Mouse (Mus musculus): ENCODE results near the gene Ifrd2. TPM values are rescaled to one million over a fixed set of nuclear protein-coding genes. Genes with fewer than 3 reads are reported as not detected.

Gene Ifrd2
- polyA plus RNA-seq, 1 experiment from 2014 or later: 19.1 TPM

GRCm38 (mm10) chr9:107607036-107607435 lies 19.6 kb downstream of the Ifrd2 start:
- ATAC-seq (no peak), DNase-seq (ENCODE audit: low read depth, low spot score) (no peak)
- no peak for TF ChIP-seq CTCF (IDR thresholded peaks at IDR 0.05)
- POLR2A ChIA-PET: no interaction called here
- in situ Hi-C loops (cut with MboI; ENCODE audit: low pct_unique_long_range_greater_than_20kb): loop anchor here (5.0 kb wide), 2 partner anchors 35 to 70 kb away; partner anchors contain the start of gene Gnat1
- no peaks in the 10 kb centered on the region for H3K27me3 ChIP-seq
- CTCF ChIA-PET: interaction anchor here (8.4 kb wide), 1 partner anchor 35 kb away, joined by 91 read pairs; no protein-coding TSS in a partner anchor

- CTCF ChIA-PET: interaction anchor here (8.4 kb wide), 1 partner anchor 35 kb away, joined by 91 read pairs; no protein-coding TSS in a partner anchor
These were observed 20.3 kb downstream of the Ifrd2 start for GRCm38 (mm10) chr9:107607653-107608245.

DNA sequence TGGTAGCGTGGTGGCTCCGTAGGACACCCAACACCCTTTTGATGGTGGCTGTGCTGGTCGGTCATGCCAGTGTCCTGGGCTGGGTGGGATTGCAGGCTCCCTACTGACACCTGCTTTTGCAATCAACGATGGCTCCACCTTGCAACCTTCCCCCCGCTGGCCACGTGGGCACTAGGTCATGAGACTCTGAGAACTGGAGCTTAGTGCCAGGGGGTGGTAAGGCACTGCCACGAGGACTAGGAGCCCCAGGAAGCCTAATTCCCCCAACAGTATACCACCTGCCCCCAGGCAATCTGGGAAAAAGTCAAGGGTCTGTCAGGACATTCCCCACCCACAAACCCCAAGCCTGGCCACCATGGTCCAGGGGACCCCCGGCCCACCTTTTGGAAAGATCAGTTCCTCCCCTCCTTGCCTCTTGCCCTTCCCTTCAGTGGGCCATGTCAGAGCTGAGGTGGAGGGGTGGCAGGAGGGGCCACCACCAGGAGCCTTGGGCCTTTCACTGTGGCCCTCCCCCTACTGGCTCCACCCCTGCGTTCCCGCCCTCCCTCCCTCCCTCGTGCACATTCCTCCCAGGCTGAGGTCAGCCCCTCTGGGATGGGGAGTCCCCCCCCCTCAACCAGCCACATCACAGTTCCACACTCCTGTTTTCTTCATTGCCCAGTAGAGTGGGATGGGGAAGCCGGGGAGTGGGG lies 21.4 kb downstream of the Ifrd2 start, which contains the start of gene Sema3b:
Gene Sema3b (minus strand): TSS at position 489 of the 692 bp plus-strand sequence.
- no peaks in the 10 kb centered on the region for H3K27me3 ChIP-seq
- TF ChIP-seq CTCF (IDR thresholded peaks at IDR 0.05): no peak
- ChIA-PET CTCF (interaction anchor here (1.3 to 8.4 kb wide), 2 partner anchors 33 to 129 kb away, joined by 4 to 91 read pairs; no protein-coding TSS in a partner anchor), POLR2A (interaction anchor here (0.6 to 0.9 kb wide), 3 partner anchors 22 to 791 kb away, joined by 3 read pairs; no protein-coding TSS in a partner anchor)
- DNase-seq (ENCODE audit: low read depth, low spot score) (no peak), ATAC-seq (peak; percentile 29)
- in situ Hi-C loops (cut with MboI; ENCODE audit: low pct_unique_long_range_greater_than_20kb): loop anchor here (5.0 kb wide), 2 partner anchors 33 to 68 kb away; partner anchors contain the start of gene Gnat1

More at GRCm38 (mm10) chr9:107607653-107608245, 20.3 kb downstream of the Ifrd2 start:
- in situ Hi-C loops (cut with MboI; ENCODE audit: low pct_unique_long_range_greater_than_20kb): loop anchor here (5.0 kb wide), 2 partner anchors 35 to 70 kb away; partner anchors contain the start of gene Gnat1
- ATAC-seq: no peak
- DNase-seq (ENCODE audit: low read depth, low spot score): no peak
- TF ChIP-seq CTCF (IDR thresholded peaks at IDR 0.05): no peak
- no peaks in the 10 kb centered on the region for H3K27me3 ChIP-seq
- POLR2A ChIA-PET: interaction anchor here (0.6 kb wide), 3 partner anchors 10 to 790 kb away, joined by 3 read pairs; no protein-coding TSS in a partner anchor

- in situ Hi-C loops (cut with MboI; ENCODE audit: low pct_unique_long_range_greater_than_20kb): loop anchor here (5.0 kb wide), 2 partner anchors 33 to 68 kb away; partner anchors contain the start of gene Gnat1
- no peak for DNase-seq (ENCODE audit: low read depth, low spot score)
- ChIA-PET CTCF (interaction anchor here (1.1 to 8.4 kb wide), 4 partner anchors 10 to 129 kb away, joined by 3 to 91 read pairs (median 4); partner anchors contain the start of gene Slc38a3), POLR2A (interaction anchor here (0.7 to 0.9 kb wide), 2 partner anchors 21 to 35 kb away, joined by 3 read pairs; no protein-coding TSS in a partner anchor)
- H3K27me3 ChIP-seq: no peaks in the 10 kb centered on the region
- no peak for ATAC-seq
- TF ChIP-seq CTCF (IDR thresholded peaks at IDR 0.05): no peak
These were observed 22.0 kb downstream of the Ifrd2 start for GRCm38 (mm10) chr9:107609433-107609830.

GRCm38 (mm10) chr9:107611456-107612190 lies 24.2 kb downstream of the Ifrd2 start:
- TF ChIP-seq CTCF (IDR thresholded peaks at IDR 0.05): no peak
- in situ Hi-C loops (cut with MboI; ENCODE audit: low pct_unique_long_range_greater_than_20kb): no loop called here
- H3K27me3 ChIP-seq: no peaks in the 10 kb centered on the region
- ChIA-PET POLR2A (no interaction called here), CTCF (interaction anchor here (0.9 to 8.4 kb wide), 9 partner anchors 10 to 117 kb away, joined by 3 to 91 read pairs (median 5); no protein-coding TSS in a partner anchor)
- no peak for DNase-seq (ENCODE audit: low read depth, low spot score)
- ATAC-seq: no peak

- peak; percentile 81 for ATAC-seq
- ChIA-PET POLR2A (no interaction called here), CTCF (interaction anchor here (0.9 to 8.4 kb wide), 18 partner anchors 11 to 117 kb away, joined by 3 to 91 read pairs (median 4); partner anchors contain the start of genes Gnai2 and Ifrd2)
- no peaks in the 10 kb centered on the region for H3K27me3 ChIP-seq
- TF ChIP-seq CTCF (IDR thresholded peaks at IDR 0.05): no peak
- in situ Hi-C loops (cut with MboI; ENCODE audit: low pct_unique_long_range_greater_than_20kb): no loop called here
- DNase-seq (ENCODE audit: low read depth, low spot score): no peak
These were observed 24.9 kb downstream of the Ifrd2 start for GRCm38 (mm10) chr9:107612191-107612944.

DNA sequence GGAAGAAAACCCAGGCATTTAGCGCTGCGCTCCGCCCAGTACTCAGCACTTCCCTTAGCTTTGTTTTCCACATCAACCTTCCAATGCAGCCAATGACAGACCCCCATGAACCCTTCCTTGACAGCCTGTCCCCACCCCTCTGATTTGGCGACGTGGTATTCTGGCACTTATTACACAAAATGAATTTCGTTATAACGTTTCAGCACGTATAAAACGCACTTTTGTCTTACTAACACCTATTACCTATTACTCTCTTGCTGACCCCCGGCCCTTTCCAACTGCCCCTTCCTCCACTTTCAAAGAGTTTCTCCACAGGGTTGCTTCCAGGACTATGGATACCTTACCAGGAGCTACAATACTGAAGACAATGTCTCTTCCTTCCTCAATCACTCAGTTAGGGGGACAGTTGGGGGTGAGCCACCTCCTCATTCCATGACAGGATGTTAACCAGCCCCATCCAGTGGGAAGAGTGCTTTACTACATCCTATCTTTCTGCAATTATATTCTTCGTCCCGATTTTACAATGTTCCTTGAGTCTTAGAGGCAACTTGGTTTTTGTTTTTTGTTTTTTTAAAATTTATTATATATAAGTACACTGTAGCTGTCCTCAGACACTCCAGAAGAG lies 25.6 kb downstream of the Ifrd2 start:
- no peak for DNase-seq (ENCODE audit: low read depth, low spot score)
- no peak for ATAC-seq
- CTCF ChIA-PET: interaction anchor here (1.1 to 8.4 kb wide), 16 partner anchors 11 to 116 kb away, joined by 3 to 91 read pairs (median 4); partner anchors contain the start of genes Gnai2 and Ifrd2
- no peak for TF ChIP-seq CTCF (IDR thresholded peaks at IDR 0.05)
- POLR2A ChIA-PET: interaction anchor here (0.7 kb wide), 1 partner anchor 13 kb away, joined by 3 read pairs; no protein-coding TSS in a partner anchor
- H3K27me3 ChIP-seq: no peaks in the 10 kb centered on the region
- in situ Hi-C loops (cut with MboI; ENCODE audit: low pct_unique_long_range_greater_than_20kb): no loop called here

DNA sequence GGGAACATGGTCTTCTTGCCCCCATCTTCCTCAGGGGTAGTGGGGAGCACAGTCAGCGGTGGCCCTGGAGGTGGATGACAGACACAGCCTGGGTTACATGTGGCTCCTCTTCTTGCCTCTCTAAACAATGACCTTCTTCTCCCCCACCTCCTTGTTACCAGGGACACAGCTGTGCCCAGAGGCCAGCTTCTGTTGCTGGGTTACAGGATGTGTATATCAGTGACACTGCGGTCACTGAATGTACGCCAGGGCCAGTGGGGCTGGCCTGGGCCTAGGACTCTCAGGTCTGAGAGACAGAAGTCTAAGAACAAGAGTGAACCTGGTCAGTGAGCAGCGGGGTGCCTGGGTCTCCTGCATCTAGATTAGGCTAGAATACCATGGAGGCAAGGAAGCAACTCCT lies 27.6 kb downstream of the Ifrd2 start:
- ATAC-seq (no peak), DNase-seq (ENCODE audit: low read depth, low spot score) (no peak)
- CTCF ChIA-PET: interaction anchor here (1.6 to 3.6 kb wide), 2 partner anchors 11 to 30 kb away, joined by 7 to 14 read pairs; no protein-coding TSS in a partner anchor
- TF ChIP-seq CTCF (IDR thresholded peaks at IDR 0.05): no peak
- POLR2A ChIA-PET: no interaction called here
- H3K27me3 ChIP-seq: no peaks in the 10 kb centered on the region
- in situ Hi-C loops (cut with MboI; ENCODE audit: low pct_unique_long_range_greater_than_20kb): no loop called here

- no peak for DNase-seq (ENCODE audit: low read depth, low spot score)
- ChIA-PET POLR2A (no interaction called here), CTCF (interaction anchor here (1.4 to 3.6 kb wide), 3 partner anchors 13 to 27 kb away, joined by 3 to 14 read pairs (median 6); no protein-coding TSS in a partner anchor)
- H3K27me3 ChIP-seq: no peaks in the 10 kb centered on the region
- no peak for ATAC-seq
- in situ Hi-C loops (cut with MboI; ENCODE audit: low pct_unique_long_range_greater_than_20kb): no loop called here
- TF ChIP-seq CTCF (IDR thresholded peaks at IDR 0.05): no peak
These were observed 30.0 kb downstream of the Ifrd2 start for GRCm38 (mm10) chr9:107617461-107617860.

Measured in Patski (cell line).